Mouse (Mus musculus): Measurements from ENCODE around the gene Sypl. TPM values are rescaled to one million over a fixed set of nuclear protein-coding genes. Genes with fewer than 3 reads are reported as not detected.

The Sypl gene
- polyA plus RNA-seq, 1 experiment, result 62.4 TPM

DNA sequence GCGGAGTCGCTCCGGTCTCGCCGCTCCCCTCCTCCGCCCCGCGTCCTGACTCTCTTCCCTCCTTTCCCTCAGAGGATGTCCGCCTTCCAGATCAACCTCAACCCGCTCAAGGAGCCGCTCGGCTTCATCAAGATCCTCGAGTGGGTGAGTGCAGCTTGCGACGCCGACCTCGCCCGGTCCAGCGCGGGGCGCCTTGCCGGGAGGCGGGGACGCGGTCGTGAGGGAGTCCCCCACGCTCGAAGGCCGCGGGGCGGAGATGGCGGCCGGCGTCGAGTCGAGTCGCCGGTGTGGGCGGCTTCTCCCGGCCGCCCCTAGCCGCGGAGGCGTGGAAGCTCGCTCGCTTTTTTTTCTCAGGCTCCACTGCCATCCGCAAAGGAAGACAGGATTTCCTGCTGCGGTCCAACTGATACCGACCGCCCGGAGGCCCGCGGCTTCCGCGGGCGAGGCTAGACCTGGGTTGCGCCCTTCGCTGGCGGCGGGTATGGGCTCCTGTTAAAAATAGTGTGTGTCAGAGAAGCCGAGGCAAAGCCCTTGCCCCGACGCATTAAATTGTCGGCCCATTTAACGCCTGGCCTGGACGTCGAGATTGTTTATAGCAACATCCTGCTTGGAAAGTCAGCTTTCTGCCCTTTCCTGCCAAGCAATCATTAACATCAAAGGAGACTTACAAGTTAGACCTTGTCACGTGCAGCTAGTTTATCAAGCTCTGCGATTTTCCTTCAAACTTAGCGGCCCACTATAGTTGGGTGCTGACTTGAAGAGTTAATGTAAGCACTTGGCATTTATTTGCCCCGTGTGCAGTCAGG lies 728 bp downstream of the Sypl start:
- Histone ChIP-seq H3K4me1 (replicated peaks; ENCODE audit: control insufficient read depth, insufficient read depth, low read length) (peaks cover 4% of the 10 kb centered on the region), H3K27me3 (ENCODE audit: control insufficient read depth, insufficient read depth, low read length) (no peaks in the 10 kb centered on the region), H3K27ac (ENCODE audit: control insufficient read depth, insufficient read depth, low read length) (peak overlapping the region; percentile 87), H3K4me3 (ENCODE audit: control insufficient read depth, insufficient read depth, low read length) (peak overlapping the region; percentile 96), H3K36me3 (ENCODE audit: control insufficient read depth, insufficient read depth, low read length) (no peaks in the 10 kb centered on the region)
- under 1% methylated on average over 71 of the region's 71 CpGs for WGBS
- no peak; the same call in 1 of the 2 replicates for TF ChIP-seq CTCF (IDR thresholded peaks at IDR 0.05; ENCODE audit: borderline replicate concordance, control insufficient read depth, extremely low read depth, insufficient read depth, low read length, poor library complexity)
- TF ChIP-seq POLR2A (IDR thresholded peaks at IDR 0.05; ENCODE audit: control insufficient read depth, extremely low read depth, insufficient read depth, low read length, poor library complexity), result peak; percentile 38; the same call in 1 of the 2 replicates
- DNase-seq, result peak; percentile 78

DNA sequence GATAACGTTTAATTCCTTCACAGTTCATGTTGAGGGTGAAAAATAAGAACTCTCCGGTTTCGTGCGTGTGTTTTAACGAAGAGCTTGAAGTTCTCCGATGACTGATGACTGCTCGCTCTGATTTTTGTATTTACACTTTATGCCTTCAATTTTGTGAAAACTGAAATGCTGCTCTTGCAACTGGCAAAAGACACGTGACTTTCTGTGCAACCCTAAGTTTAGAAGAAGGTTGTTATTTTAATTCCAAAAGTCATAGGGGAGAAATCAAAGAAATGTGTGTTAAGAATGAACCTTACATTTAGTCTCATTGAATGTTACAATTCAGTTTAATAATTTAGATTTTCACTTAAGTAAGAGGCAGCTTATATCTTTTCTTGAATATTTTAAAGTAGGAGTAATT lies 1.3 kb downstream of the Sypl start:
- WGBS, result under 1% methylated on average over 8 of the region's 8 CpGs
- no peaks in the 10 kb centered on the region for H3K27me3 ChIP-seq (ENCODE audit: control insufficient read depth, insufficient read depth, low read length)

GRCm38 (mm10) chr12:32957211-32957610 lies 3.5 kb downstream of the Sypl start:
- Histone ChIP-seq H3K27ac (ENCODE audit: control insufficient read depth, insufficient read depth, low read length) (no peak overlapping the region), H3K4me3 (ENCODE audit: control insufficient read depth, insufficient read depth, low read length) (no peak overlapping the region), H3K27me3 (ENCODE audit: control insufficient read depth, insufficient read depth, low read length) (no peaks in the 10 kb centered on the region), H3K4me1 (replicated peaks; ENCODE audit: control insufficient read depth, insufficient read depth, low read length) (peaks cover 6% of the 10 kb centered on the region), H3K36me3 (ENCODE audit: control insufficient read depth, insufficient read depth, low read length) (no peaks in the 10 kb centered on the region)
- 40% methylated on average over 2 of the region's 2 CpGs for WGBS
- peak; percentile 9 for DNase-seq
- TF ChIP-seq CTCF (IDR thresholded peaks at IDR 0.05; ENCODE audit: borderline replicate concordance, control insufficient read depth, extremely low read depth, insufficient read depth, low read length, poor library complexity), result no peak
- no peak for TF ChIP-seq POLR2A (IDR thresholded peaks at IDR 0.05; ENCODE audit: control insufficient read depth, extremely low read depth, insufficient read depth, low read length, poor library complexity)

More for the DNA sequence above, 1.3 kb downstream of the Sypl start:
- peaks cover 4% of the 10 kb centered on the region for H3K4me1 ChIP-seq (replicated peaks; ENCODE audit: control insufficient read depth, insufficient read depth, low read length)
- H3K36me3 ChIP-seq (ENCODE audit: control insufficient read depth, insufficient read depth, low read length), result no peaks in the 10 kb centered on the region
- DNase-seq, result no peak
- TF ChIP-seq POLR2A (IDR thresholded peaks at IDR 0.05; ENCODE audit: control insufficient read depth, extremely low read depth, insufficient read depth, low read length, poor library complexity) (no peak), CTCF (IDR thresholded peaks at IDR 0.05; ENCODE audit: borderline replicate concordance, control insufficient read depth, extremely low read depth, insufficient read depth, low read length, poor library complexity) (no peak)
- H3K27ac ChIP-seq (ENCODE audit: control insufficient read depth, insufficient read depth, low read length), result peak overlapping the region; percentile 87; the same call in 1 of the 2 replicates
- H3K4me3 ChIP-seq (ENCODE audit: control insufficient read depth, insufficient read depth, low read length), result peak overlapping the region; percentile 96; the same call in 1 of the 2 replicates

DNA sequence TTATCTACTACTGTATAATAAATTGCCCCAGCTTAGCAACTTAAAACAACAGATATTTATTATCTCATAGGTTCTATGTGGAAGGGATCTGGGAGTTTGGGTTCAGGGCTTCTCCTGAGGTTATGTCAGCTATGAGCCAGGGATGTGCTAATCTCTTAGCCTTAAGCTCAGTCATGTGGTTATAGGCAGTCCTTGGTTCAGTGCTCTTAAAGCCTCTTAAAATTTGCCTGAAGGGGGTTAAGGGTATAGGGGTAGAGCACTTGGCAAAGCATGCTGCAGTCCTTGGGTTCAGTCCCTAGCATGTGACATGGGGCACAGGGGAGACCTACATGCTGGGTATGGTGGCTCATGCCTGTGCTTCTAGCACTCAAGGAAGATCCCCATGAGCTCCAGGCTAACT lies 8.4 kb downstream of the Sypl start:
- Histone ChIP-seq H3K36me3 (ENCODE audit: control insufficient read depth, insufficient read depth, low read length) (0 out of 2 replicates have a peak, but pooled peaks cover 3% of the 10 kb centered on the region), H3K4me3 (ENCODE audit: control insufficient read depth, insufficient read depth, low read length) (no peak overlapping the region), H3K27ac (ENCODE audit: control insufficient read depth, insufficient read depth, low read length) (no peak overlapping the region), H3K27me3 (ENCODE audit: control insufficient read depth, insufficient read depth, low read length) (no peaks in the 10 kb centered on the region), H3K4me1 (replicated peaks; ENCODE audit: control insufficient read depth, insufficient read depth, low read length) (peaks cover 4% of the 10 kb centered on the region; the same call in 1 of the 2 replicates)
- no peak for DNase-seq
- TF ChIP-seq CTCF (IDR thresholded peaks at IDR 0.05; ENCODE audit: borderline replicate concordance, control insufficient read depth, extremely low read depth, insufficient read depth, low read length, poor library complexity) (no peak), POLR2A (IDR thresholded peaks at IDR 0.05; ENCODE audit: control insufficient read depth, extremely low read depth, insufficient read depth, low read length, poor library complexity) (no peak)

DNA sequence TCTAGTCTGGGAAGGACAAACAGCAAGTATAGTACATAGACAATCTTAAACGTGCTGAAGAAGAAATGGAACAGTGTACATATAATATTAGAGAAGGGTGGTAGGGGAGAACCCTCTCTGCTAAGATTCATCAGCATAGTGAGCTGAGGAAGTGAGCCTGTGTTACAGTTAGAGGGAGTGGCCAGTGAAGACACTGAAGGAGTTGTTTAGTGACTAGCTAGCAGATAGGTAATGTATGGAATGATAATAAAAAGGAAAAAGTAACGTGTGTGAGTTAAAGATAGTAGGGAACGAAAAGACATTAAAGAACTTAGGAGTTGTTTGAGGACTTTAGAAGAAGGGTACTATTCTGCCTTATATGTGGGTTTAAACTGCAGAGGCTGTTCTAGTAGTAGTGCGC lies 10.2 kb downstream of the Sypl start:
- WGBS, result 68% methylated on average over 4 of the region's 4 CpGs
- Histone ChIP-seq H3K4me3 (ENCODE audit: control insufficient read depth, insufficient read depth, low read length) (no peak overlapping the region), H3K4me1 (replicated peaks; ENCODE audit: control insufficient read depth, insufficient read depth, low read length) (peaks cover 4% of the 10 kb centered on the region; the same call in 1 of the 2 replicates), H3K27me3 (ENCODE audit: control insufficient read depth, insufficient read depth, low read length) (no peaks in the 10 kb centered on the region), H3K27ac (ENCODE audit: control insufficient read depth, insufficient read depth, low read length) (no peak overlapping the region), H3K36me3 (ENCODE audit: control insufficient read depth, insufficient read depth, low read length) (peaks cover 13% of the 10 kb centered on the region)
- no peak for DNase-seq
- TF ChIP-seq POLR2A (IDR thresholded peaks at IDR 0.05; ENCODE audit: control insufficient read depth, extremely low read depth, insufficient read depth, low read length, poor library complexity) (no peak), CTCF (IDR thresholded peaks at IDR 0.05; ENCODE audit: borderline replicate concordance, control insufficient read depth, extremely low read depth, insufficient read depth, low read length, poor library complexity) (no peak)

DNA sequence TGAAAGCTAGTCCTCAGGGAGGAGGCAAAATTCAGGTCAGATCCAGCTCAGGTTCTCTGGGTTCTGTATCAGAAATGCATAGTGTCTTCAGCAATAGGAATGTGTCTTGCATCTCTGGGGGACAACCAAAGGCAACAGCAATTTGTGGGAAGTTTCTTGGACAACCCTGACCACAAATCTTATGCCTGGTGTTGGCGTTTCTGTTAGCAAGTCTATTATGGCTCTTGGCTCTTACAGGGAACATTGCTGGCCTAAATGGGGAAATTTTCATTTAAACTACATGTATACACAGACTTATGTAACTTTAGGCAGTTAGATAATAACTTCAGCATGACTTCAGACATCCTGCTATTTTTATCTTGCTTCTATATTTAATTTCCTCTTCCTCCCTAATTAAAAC lies 18.6 kb downstream of the Sypl start:
- Histone ChIP-seq H3K36me3 (ENCODE audit: control insufficient read depth, insufficient read depth, low read length) (peaks cover 29% of the 10 kb centered on the region), H3K4me3 (ENCODE audit: control insufficient read depth, insufficient read depth, low read length) (no peak overlapping the region), H3K27me3 (ENCODE audit: control insufficient read depth, insufficient read depth, low read length) (no peaks in the 10 kb centered on the region), H3K27ac (ENCODE audit: control insufficient read depth, insufficient read depth, low read length) (no peak overlapping the region; the same call in 1 of the 2 replicates), H3K4me1 (replicated peaks; ENCODE audit: control insufficient read depth, insufficient read depth, low read length) (no peaks in the 10 kb centered on the region)
- WGBS, result 94% methylated on average over 1 of the region's 1 CpGs
- no peak for DNase-seq
- TF ChIP-seq POLR2A (IDR thresholded peaks at IDR 0.05; ENCODE audit: control insufficient read depth, extremely low read depth, insufficient read depth, low read length, poor library complexity), result no peak
- no peak for TF ChIP-seq CTCF (IDR thresholded peaks at IDR 0.05; ENCODE audit: borderline replicate concordance, control insufficient read depth, extremely low read depth, insufficient read depth, low read length, poor library complexity)
